In the genomic region with DNA sequence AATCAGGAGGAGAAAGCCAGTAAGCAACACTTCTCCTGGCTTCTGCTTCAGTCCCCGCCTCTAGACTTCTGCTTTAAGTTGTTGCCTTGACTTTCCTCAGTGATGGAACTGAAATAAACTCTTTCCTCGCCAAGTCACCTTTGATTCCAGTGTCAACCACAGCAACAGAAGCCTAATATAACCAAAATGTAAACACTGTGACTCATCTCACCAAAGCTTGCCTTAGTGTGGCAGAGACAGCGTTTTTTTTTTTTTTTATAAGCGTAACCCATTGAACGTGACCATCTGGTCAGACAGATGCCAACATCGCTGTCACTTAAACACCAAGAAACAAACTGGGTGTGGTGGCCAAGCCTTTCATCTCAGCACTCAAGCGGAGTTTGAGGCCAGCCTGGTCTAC, we compare ENCODE assay signal across 24 mouse cellular contexts.
"Had no signal": no experiment of that assay in that cellular context is flagged by ENCODE, and none has a peak within 500 bp of the region (broad histone marks: within the 10 kb centered on the region; RNA-seq: fewer than 3 reads in every experiment).

No protein-coding gene starts in this region.

- H3K27ac ChIP-seq: heart, adult 2 months; hindbrain, embryonic 13.5 days; hindbrain, embryonic 15.5 days; hindbrain, postnatal 0 days; kidney, embryonic 15.5 days; kidney, postnatal 0 days; layer of hippocampus, adult 2 months; limb, embryonic 13.5 days; limb, embryonic 15.5 days; liver, embryonic 12.5 days; liver, embryonic 14.5 days had no signal

- H3K4me1 ChIP-seq: liver, embryonic 12.5 days had no signal

- H3K4me2 ChIP-seq: heart, embryonic 12.5 days; hindbrain, embryonic 13.5 days; hindbrain, embryonic 15.5 days; kidney, embryonic 15.5 days; limb, embryonic 13.5 days; limb, embryonic 15.5 days; liver, embryonic 12.5 days had no signal

- DNase-seq: gastrocnemius, postnatal 14 days; gastrocnemius, postnatal 36 days; heart, adult 11 months; heart, adult 2 months; heart, postnatal 10 days; kidney, adult 11 months; kidney, adult 2 months; kidney, adult 9 months; kidney, postnatal 14 days; kidney, postnatal 36 days; layer of hippocampus, postnatal 36 days; left cerebral cortex, postnatal 4 days had no signal

- H3K27me3 ChIP-seq: heart, embryonic 12.5 days; hindbrain, embryonic 13.5 days; hindbrain, embryonic 15.5 days; kidney, embryonic 15.5 days; limb, embryonic 13.5 days; limb, embryonic 15.5 days; liver, embryonic 12.5 days had no signal

- ATAC-seq: hindbrain, postnatal 0 days; intestine, embryonic 16.5 days; liver, embryonic 12.5 days had no signal

- H3K9me3 ChIP-seq: hindbrain, embryonic 13.5 days; hindbrain, embryonic 15.5 days; limb, embryonic 13.5 days; limb, embryonic 15.5 days; liver, embryonic 12.5 days had no signal

- H3K36me3 ChIP-seq: heart, embryonic 12.5 days; hindbrain, embryonic 15.5 days; limb, embryonic 13.5 days; limb, embryonic 15.5 days; liver, embryonic 12.5 days had no signal

- H3K9ac ChIP-seq: heart, embryonic 12.5 days; hindbrain, embryonic 13.5 days; hindbrain, embryonic 15.5 days; kidney, embryonic 15.5 days; limb, embryonic 13.5 days; limb, embryonic 15.5 days; liver, embryonic 12.5 days; liver, embryonic 14.5 days had no signal

- H3K4me3 ChIP-seq: heart, adult 2 months; heart, embryonic 12.5 days; hindbrain, embryonic 13.5 days; hindbrain, embryonic 15.5 days; kidney, embryonic 15.5 days; layer of hippocampus, adult 2 months; limb, embryonic 13.5 days; limb, embryonic 15.5 days; liver, embryonic 12.5 days had no signal
